Mouse (Mus musculus) kidney, adult 2 months (tissue): ENCODE measurements around the gene Fbxo39.

ENCODE experiments used
- CTCF ChIP-seq: fragments of 200-500 bp; conservative IDR thresholded peaks from 2 replicates; pipeline ENCODE4 v1.5.1; 2011; ENCODE audit warnings: low read depth, mild to moderate bottlenecking, control low read depth, low read length, moderate library complexity, mixed read lengths; ENCODE audit not compliant: insufficient read depth, insufficient read length
- POLR2A ChIP-seq: fragments of 200-500 bp; IDR thresholded peaks from one replicate; pipeline ENCODE4 v1.6.1; 2011; ENCODE audit warnings: low read depth, low read length, control low read depth

DNA sequence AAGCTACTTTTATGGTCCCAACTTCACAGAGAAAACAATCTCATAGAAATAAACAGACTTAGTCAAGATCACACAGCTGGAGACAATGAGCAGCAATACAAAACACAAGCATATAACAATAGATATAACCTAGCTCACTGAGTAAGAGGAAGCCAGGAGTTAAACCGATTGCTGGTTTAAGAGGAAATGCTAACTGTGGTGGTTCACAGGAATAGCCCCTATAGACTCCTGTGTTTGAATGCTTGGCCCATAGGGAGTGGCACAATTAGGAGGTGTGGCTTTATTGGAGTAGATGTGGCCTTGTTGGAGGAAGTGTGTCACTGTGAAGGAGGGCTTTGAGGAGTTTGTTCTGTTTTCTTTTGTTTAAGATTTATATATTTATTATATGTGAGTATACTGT lies 38.0 kb downstream of the Fbxo39 start:
- TF ChIP-seq POLR2A (no peak), CTCF (no peak)
